Mouse (Mus musculus): ENCODE results near the gene Kctd17.

Gene Kctd17

GRCm38 (mm10) chr15:78428391-78429138 is at the start of gene Kctd17:
Kctd17 (plus strand) TSS chr15:78428564.
- peak; percentile 55 for DNase-seq (ENCODE audit: low spot score)

- DNase-seq (ENCODE audit: low spot score): no peak
Observed at GRCm38 (mm10) chr15:78380208-78380607, 48.2 kb upstream of the Kctd17 start.

GRCm38 (mm10) chr15:78380741-78381140 is 47.6 kb upstream of the Kctd17 start:
- DNase-seq (ENCODE audit: low spot score): no peak

- no peak for DNase-seq (ENCODE audit: low spot score)
Observed at GRCm38 (mm10) chr15:78382115-78382514, 46.2 kb upstream of the Kctd17 start.

- DNase-seq (ENCODE audit: low spot score): no peak
Observed at GRCm38 (mm10) chr15:78383450-78384219, 44.7 kb upstream of the Kctd17 start.

- DNase-seq (ENCODE audit: low spot score): no peak
Observed at GRCm38 (mm10) chr15:78384220-78385116, 43.9 kb upstream of the Kctd17 start.

GRCm38 (mm10) chr15:78385564-78385963 is 42.8 kb upstream of the Kctd17 start:
- DNase-seq (ENCODE audit: low spot score): no peak

GRCm38 (mm10) chr15:78390855-78391254 is 37.5 kb upstream of the Kctd17 start:
- DNase-seq (ENCODE audit: low spot score): no peak

- DNase-seq (ENCODE audit: low spot score): no peak
Observed at GRCm38 (mm10) chr15:78395478-78395962, 32.8 kb upstream of the Kctd17 start, which contains the start of gene Tex33. Tex33 (minus strand) TSS chr15:78395912.

GRCm38 (mm10) chr15:78401345-78401744 is 27.0 kb upstream of the Kctd17 start:
- DNase-seq (ENCODE audit: low spot score): no peak

GRCm38 (mm10) chr15:78401921-78402320 is 26.4 kb upstream of the Kctd17 start:
- DNase-seq (ENCODE audit: low spot score): no peak

- no peak for DNase-seq (ENCODE audit: low spot score)
Observed at GRCm38 (mm10) chr15:78402423-78402822, 25.9 kb upstream of the Kctd17 start.

GRCm38 (mm10) chr15:78403301-78403741 is 25.0 kb upstream of the Kctd17 start:
- DNase-seq (ENCODE audit: low spot score): no peak

GRCm38 (mm10) chr15:78403896-78404295 is 24.5 kb upstream of the Kctd17 start:
- DNase-seq (ENCODE audit: low spot score): no peak

- DNase-seq (ENCODE audit: low spot score): no peak
Observed at GRCm38 (mm10) chr15:78405098-78405497, 23.3 kb upstream of the Kctd17 start.

- peak; percentile 74 for DNase-seq (ENCODE audit: low spot score)
Observed at GRCm38 (mm10) chr15:78405517-78406211, 22.7 kb upstream of the Kctd17 start, which contains the start of gene Tst. Tst (minus strand) TSS chr15:78405907.

GRCm38 (mm10) chr15:78406293-78406934 is 21.9 kb upstream of the Kctd17 start, which contains the start of gene Mpst:
Mpst (plus strand) TSS chr15:78406416.
- DNase-seq (ENCODE audit: low spot score): peak; percentile 87

GRCm38 (mm10) chr15:78409570-78410052 is 18.8 kb upstream of the Kctd17 start:
- DNase-seq (ENCODE audit: low spot score): no peak

GRCm38 (mm10) chr15:78413083-78413718 is 15.2 kb upstream of the Kctd17 start:
- DNase-seq (ENCODE audit: low spot score): no peak

- DNase-seq (ENCODE audit: low spot score): no peak
Observed at GRCm38 (mm10) chr15:78413719-78414117, 14.6 kb upstream of the Kctd17 start.
